Mouse (Mus musculus) bone marrow, adult 2 months (tissue): ENCODE measurements around the gene Zfp697. TPM values are rescaled to one million over a fixed set of nuclear protein-coding genes. Genes with fewer than 3 reads are reported as not detected.
"Not testable (repeated sequence)": the region's sequence is repeated elsewhere in the genome, so short reads cannot be mapped to it uniquely, and the experiment has no call there.

Experiments used
- H3K27ac ChIP-seq: fragments of 200-500 bp; 2 replicates; pipeline ENCODE4 v1.5.1; 2012; ENCODE audit warnings: low read depth, mild to moderate bottlenecking, control low read depth, inconsistent platforms, low read length; ENCODE audit not compliant: control insufficient read depth, poor library complexity, insufficient read depth
- H3K4me1 ChIP-seq: fragments of 200-500 bp; 2 replicates; pipeline ENCODE4 v1.6.1; 2011; ENCODE audit warnings: low read length; ENCODE audit not compliant: control insufficient read depth, insufficient read depth
- H3K4me3 ChIP-seq: fragments of 200-500 bp; replicated peaks from 2 replicates; pipeline ENCODE3; 2011; ENCODE audit warnings: mild to moderate bottlenecking, low read depth, low read length, control low read depth; ENCODE audit not compliant: control insufficient read depth
- CTCF ChIP-seq: fragments of 200-500 bp; IDR thresholded peaks from 2 replicates; pipeline ENCODE4 v1.5.1; 2011; ENCODE audit warnings: low read length, control low read depth; ENCODE audit not compliant: control insufficient read depth, insufficient read depth
- POLR2A ChIP-seq: fragments of 200-500 bp; IDR thresholded peaks from 2 replicates; pipeline ENCODE4 v1.6.1; 2011; ENCODE audit warnings: low read depth, mild to moderate bottlenecking, control low read depth, low read length, borderline replicate concordance; ENCODE audit not compliant: control insufficient read depth
- WGBS: fragments of 180-500 bp; shearing (Covaris S2); methylation state at CpG from one replicate; pipeline ENCODE4 v1.1.7; 2018; 5-methylcytosine and 5-hydroxymethylcytosine counted together
- polyA plus RNA-seq: library from polyadenylated mRNA; stranded (reverse); fragments of >200 nt; gene quantifications from 2 replicates; pipeline ENCODE4 v1.2.4, GENCODE M21; 2011; ENCODE audit warnings: low replicate concordance; ENCODE audit not compliant: missing spikeins, insufficient read depth, insufficient read length

Zfp697 gene
- polyA plus RNA-seq, 1 experiment: not detected

- Histone ChIP-seq H3K4me1 (no peaks in the 10 kb centered on the region), H3K27ac (no peak overlapping the region), H3K4me3 (no peak overlapping the region)
- TF ChIP-seq POLR2A (no peak), CTCF (no peak)
Measured at GRCm38 (mm10) chr3:98720740-98721139, 338.5 kb downstream of the Zfp697 start.

DNA sequence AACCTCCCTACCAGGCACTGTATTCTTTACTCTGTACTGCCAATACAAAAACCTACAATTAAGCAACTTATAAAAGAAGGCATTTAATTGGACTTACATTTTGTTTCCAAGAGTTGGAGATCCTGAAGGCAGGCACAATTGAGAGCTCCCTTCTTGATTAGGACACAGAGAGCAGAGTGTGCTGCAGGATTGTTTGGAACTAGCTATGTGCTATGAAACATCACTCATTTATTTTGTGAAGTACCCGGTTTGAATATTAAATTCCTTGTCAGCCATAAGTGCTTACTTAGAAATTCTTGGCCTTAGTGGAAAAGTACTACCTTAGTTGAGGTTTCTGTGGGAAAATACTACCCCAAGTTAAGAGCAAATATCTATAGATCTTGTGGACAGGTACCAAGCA lies 342.1 kb downstream of the Zfp697 start, which contains the start of gene Hsd3b2:
Gene Hsd3b2, minus strand, starts transcription at position 168 of the 400 bp plus-strand sequence.
- TF ChIP-seq POLR2A (no peak), CTCF (no peak)
- H3K4me1 ChIP-seq: no peaks in the 10 kb centered on the region
- no peak within 1 kb of the TSS for H3K27ac ChIP-seq
- no peak within 1 kb of the TSS for H3K4me3 ChIP-seq
- WGBS: 63% methylated on average over 1 of the region's 1 CpGs

DNA sequence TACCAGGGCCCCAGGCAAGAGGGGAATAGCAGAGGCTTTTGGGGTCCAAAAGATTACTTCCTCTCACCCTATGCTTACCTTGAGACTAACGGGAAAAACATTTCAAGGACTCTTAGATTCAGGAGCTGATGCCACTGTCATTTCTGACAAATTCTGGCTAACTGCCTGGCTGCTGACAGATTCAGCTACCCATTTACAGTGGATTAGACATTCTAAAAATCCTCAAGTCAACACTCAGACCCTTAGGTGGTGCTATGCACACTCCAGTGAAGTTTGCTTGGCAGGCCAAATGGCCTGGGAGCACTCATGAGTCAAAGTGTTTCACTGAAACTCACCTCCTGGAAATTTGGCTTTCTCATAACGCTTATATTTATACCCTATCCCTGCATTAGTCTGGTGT lies 344.0 kb downstream of the Zfp697 start:
- TF ChIP-seq POLR2A (no peak), CTCF (no peak)
- no peak overlapping the region for H3K4me3 ChIP-seq
- H3K27ac ChIP-seq: no peak overlapping the region
- WGBS: 77% methylated on average over 2 of the region's 2 CpGs
- H3K4me1 ChIP-seq: no peaks in the 10 kb centered on the region

- 80% methylated on average over 2 of the region's 2 CpGs for WGBS
- no peaks in the 10 kb centered on the region for H3K4me1 ChIP-seq
- H3K27ac ChIP-seq: no peak overlapping the region
- no peak overlapping the region for H3K4me3 ChIP-seq
- TF ChIP-seq CTCF: no peak
- TF ChIP-seq POLR2A: no peak
Measured at GRCm38 (mm10) chr3:98733724-98734123, 351.5 kb downstream of the Zfp697 start.

DNA sequence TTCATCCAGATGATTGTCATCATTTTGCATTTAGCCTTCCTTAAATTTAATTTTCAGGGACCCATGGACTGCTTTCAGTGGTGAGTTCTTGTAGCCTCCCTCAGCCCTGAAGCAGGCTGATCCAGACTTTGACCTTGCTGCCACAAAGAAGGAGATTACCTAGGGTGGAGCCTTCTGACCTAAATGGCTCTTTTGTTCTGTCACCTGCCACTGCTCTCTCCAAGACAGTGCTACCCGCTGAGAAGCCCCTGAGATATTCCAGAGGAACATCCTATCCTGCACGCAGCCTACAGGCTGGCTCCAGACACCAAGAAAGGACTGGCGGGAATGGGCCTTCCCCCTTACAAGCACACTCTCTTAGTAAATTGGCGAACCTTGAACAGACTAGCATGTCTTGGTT lies 352.1 kb downstream of the Zfp697 start:
- H3K4me3 ChIP-seq: no peak overlapping the region
- 69% methylated on average over 4 of the region's 4 CpGs for WGBS
- no peaks in the 10 kb centered on the region for H3K4me1 ChIP-seq
- TF ChIP-seq CTCF (no peak), POLR2A (no peak)
- no peak overlapping the region for H3K27ac ChIP-seq

DNA sequence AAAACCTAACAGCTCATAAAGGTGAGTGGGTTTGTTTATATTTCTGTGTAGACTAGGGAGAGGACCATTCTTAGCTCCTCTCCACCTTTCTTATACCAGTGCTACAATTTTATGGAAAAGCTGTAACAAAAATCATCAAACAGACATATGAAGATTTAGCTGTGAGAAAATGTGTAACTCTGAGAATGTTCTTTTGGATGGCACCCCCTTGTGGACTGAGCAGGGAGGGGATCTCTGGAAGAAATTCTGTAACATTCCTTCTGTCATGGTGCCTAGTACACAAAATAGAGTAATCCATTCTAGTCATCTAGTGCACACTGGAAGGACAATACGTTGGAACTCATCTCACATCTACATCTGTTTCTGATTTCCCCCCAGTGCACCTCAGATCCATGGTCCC lies 358.8 kb downstream of the Zfp697 start:
- H3K4me1 ChIP-seq, H3K4me3 ChIP-seq, H3K27ac ChIP-seq: not testable (repeated sequence)
- 76% methylated on average over 1 of the region's 1 CpGs for WGBS

DNA sequence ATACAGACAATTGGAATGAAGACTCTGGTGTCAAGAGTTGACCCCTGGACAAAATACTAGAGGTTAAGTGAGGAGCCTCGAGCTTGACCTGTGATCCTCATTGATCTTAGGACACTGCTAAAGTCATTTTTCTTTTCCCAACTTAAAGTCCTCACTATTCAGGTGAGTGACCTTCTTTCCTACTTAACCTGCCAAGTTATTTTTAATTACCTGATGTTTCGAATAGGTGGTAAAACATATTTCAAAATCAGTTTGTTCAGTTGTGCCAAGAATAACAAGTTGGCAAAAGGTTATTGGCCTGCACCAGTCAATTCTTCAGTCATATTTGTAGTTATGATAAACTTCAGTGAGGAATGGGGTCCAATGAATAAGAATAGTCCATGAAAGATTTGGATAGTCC lies 369.9 kb downstream of the Zfp697 start:
- 54% methylated on average over 2 of the region's 2 CpGs for WGBS
- Histone ChIP-seq H3K4me3 (no peak overlapping the region), H3K27ac (no peak overlapping the region), H3K4me1 (no peaks in the 10 kb centered on the region)
- TF ChIP-seq CTCF (no peak), POLR2A (no peak)

GRCm38 (mm10) chr3:98756836-98757235 lies 374.6 kb downstream of the Zfp697 start:
- no peak for TF ChIP-seq CTCF
- no peak for TF ChIP-seq POLR2A
- no peak overlapping the region for H3K4me3 ChIP-seq
- no peaks in the 10 kb centered on the region for H3K4me1 ChIP-seq
- H3K27ac ChIP-seq: no peak overlapping the region
- WGBS: 76% methylated on average over 3 of the region's 3 CpGs

GRCm38 (mm10) chr3:98764155-98764554 lies 381.9 kb downstream of the Zfp697 start:
- H3K4me1 ChIP-seq: no peaks in the 10 kb centered on the region
- no peak overlapping the region for H3K4me3 ChIP-seq
- H3K27ac ChIP-seq: no peak overlapping the region
- TF ChIP-seq CTCF: no peak
- no peak for TF ChIP-seq POLR2A
